In genomic region chr4:57681511-57681910, GRCm38 (mm10) we compare ENCODE assay signal across 9 mouse cellular contexts. TPM values are rescaled to one million over a fixed set of nuclear protein-coding genes. Genes with fewer than 3 reads are reported as not detected.
DNase-seq lines count a peak whose midpoint lies in the region; ATAC-seq lines count a peak whose summit lies in the region.
"Had no signal": no experiment of that assay in that cellular context is flagged by ENCODE, and none has a peak within 500 bp of the region (broad histone marks: within the 10 kb centered on the region; RNA-seq: fewer than 3 reads in every experiment).

No protein-coding gene starts in this region.

- no peak overlapping the region for H3K27ac ChIP-seq in hindbrain, embryonic 15.5 days (replicated peaks)
- H3K27ac ChIP-seq in hindbrain, embryonic 11.5 days (ENCODE audit: low read depth, low read length), result no peak overlapping the region
- H3K27ac ChIP-seq in kidney, embryonic 14.5 days (ENCODE audit: low read depth, low read length), result peak overlapping the region; percentile 37; the same call in 1 of the 2 replicates
- H3K27ac ChIP-seq: heart, embryonic 15.5 days had no signal

- no peak for DNase-seq in hindbrain, embryonic 11.5 days (ENCODE audit: low spot score)
- DNase-seq in cerebellum, adult 8-10 months, result peak; percentile 30
- peak; percentile 61 for DNase-seq in spleen, adult 12 weeks (ENCODE audit: low spot score)
- DNase-seq in right cerebral cortex, postnatal 25 days, result no peak
- DNase-seq in testis, postnatal 14 days (ENCODE audit: low spot score), result no peak
- DNase-seq in layer of hippocampus, postnatal 14 days (ENCODE audit: low spot score in 2 of 2), result no peak

- no peaks in the 10 kb centered on the region for H3K9me3 ChIP-seq in hindbrain, embryonic 15.5 days
- no peaks in the 10 kb centered on the region for H3K9me3 ChIP-seq in hindbrain, embryonic 11.5 days (ENCODE audit: control insufficient read depth, low read length)
- H3K9me3 ChIP-seq in kidney, embryonic 14.5 days (ENCODE audit: control insufficient read depth, low read length), result no peaks in the 10 kb centered on the region
- H3K9me3 ChIP-seq: heart, embryonic 15.5 days had no signal

- ATAC-seq in hindbrain, embryonic 15.5 days (ENCODE audit: low FRiP score, low read depth), result 0 out of 2 replicates have a peak, but pooled peaks have one; percentile 42
- no peak for ATAC-seq in hindbrain, embryonic 11.5 days (ENCODE audit: low FRiP score)
- peak; percentile 87 for ATAC-seq in kidney, embryonic 14.5 days (ENCODE audit: low FRiP score, low TSS enrichment)

- no peak overlapping the region for H3K4me3 ChIP-seq in hindbrain, embryonic 15.5 days
- H3K4me3 ChIP-seq in hindbrain, embryonic 11.5 days (ENCODE audit: low read depth, low read length), result no peak overlapping the region
- H3K4me3 ChIP-seq in kidney, embryonic 14.5 days (ENCODE audit: low read length), result no peak overlapping the region
- H3K4me3 ChIP-seq: heart, embryonic 15.5 days had no signal

- H3K4me1 ChIP-seq in hindbrain, embryonic 15.5 days (replicated peaks), result 0 out of 2 replicates have a peak, but pooled peaks cover 4% of the 10 kb centered on the region
- no peaks in the 10 kb centered on the region for H3K4me1 ChIP-seq in hindbrain, embryonic 11.5 days (replicated peaks; ENCODE audit: control insufficient read depth, insufficient read depth, low read length)
- H3K4me1 ChIP-seq in kidney, embryonic 14.5 days (ENCODE audit: control insufficient read depth, insufficient read depth, low read length), result peaks cover 10% of the 10 kb centered on the region; the same call in 1 of the 2 replicates

- no peaks in the 10 kb centered on the region for H3K36me3 ChIP-seq in hindbrain, embryonic 15.5 days
- no peaks in the 10 kb centered on the region for H3K36me3 ChIP-seq in hindbrain, embryonic 11.5 days (ENCODE audit: control insufficient read depth, insufficient read depth, low read length)
- H3K36me3 ChIP-seq in kidney, embryonic 14.5 days (ENCODE audit: control insufficient read depth, insufficient read depth, low read length), result no peaks in the 10 kb centered on the region

- H3K4me2 ChIP-seq in hindbrain, embryonic 15.5 days, result no peak overlapping the region
- H3K4me2 ChIP-seq in hindbrain, embryonic 11.5 days (replicated peaks; ENCODE audit: low read depth, low read length), result no peak overlapping the region
- no peak overlapping the region for H3K4me2 ChIP-seq in kidney, embryonic 14.5 days (replicated peaks; ENCODE audit: low read depth, low read length)
- H3K4me2 ChIP-seq: heart, embryonic 15.5 days had no signal

- H3K9ac ChIP-seq in hindbrain, embryonic 15.5 days, result no peak overlapping the region
- H3K9ac ChIP-seq in hindbrain, embryonic 11.5 days (ENCODE audit: low read depth, low read length), result no peak overlapping the region
- H3K9ac ChIP-seq in kidney, embryonic 14.5 days (ENCODE audit: low read depth, low read length), result no peak overlapping the region
- H3K9ac ChIP-seq: heart, embryonic 15.5 days had no signal

- H3K27me3 ChIP-seq in hindbrain, embryonic 15.5 days, result no peaks in the 10 kb centered on the region
- H3K27me3 ChIP-seq in hindbrain, embryonic 11.5 days (ENCODE audit: control insufficient read depth, insufficient read depth, low read length), result no peaks in the 10 kb centered on the region
- H3K27me3 ChIP-seq in kidney, embryonic 14.5 days (ENCODE audit: control insufficient read depth, insufficient read depth, low read length), result no peaks in the 10 kb centered on the region
- H3K27me3 ChIP-seq: heart, embryonic 15.5 days had no signal

- 54% methylated on average over 12 of the region's 12 CpGs for WGBS in hindbrain, embryonic 15.5 days
- WGBS in hindbrain, embryonic 11.5 days, result 63% methylated on average over 12 of the region's 12 CpGs
- WGBS in kidney, embryonic 14.5 days, result 18% methylated on average over 12 of the region's 12 CpGs

RNA-seq across cellular contexts. Expression of gene Akap2, which starts 35.9 kb away (rescaled TPM):
- 11.4 and 12.2 TPM in 2 replicates for polyA plus RNA-seq in hindbrain, embryonic 15.5 days (2015; fragmentation: Nextera tagmentation; extraction: Ambion mirVana)
- 30.9 and 38.2 TPM in 2 replicates for polyA plus RNA-seq in hindbrain, embryonic 11.5 days (2014; fragmentation: Nextera tagmentation; extraction: Ambion mirVana)
- polyA plus RNA-seq in kidney, embryonic 14.5 days (2014; fragmentation: Nextera tagmentation; extraction: Ambion mirVana), result 17.1 and 24.0 TPM in 2 replicates
- total RNA-seq in layer of hippocampus, postnatal 14 days (2021), result 10 to 100 TPM; 47.1 to 53.1 TPM

Comparison
In these comparisons a context has a peak if more than half of its experiments do, and no peak if none do; other contexts are left out.
1. DNase-seq: peak in cerebellum, adult 8-10 months (single experiment) and spleen, adult 12 weeks (single experiment); none in hindbrain, embryonic 11.5 days (single experiment), right cerebral cortex, postnatal 25 days (single experiment), testis, postnatal 14 days (single experiment) and layer of hippocampus, postnatal 14 days (0 of 2).